Mouse (Mus musculus) embryo, embryonic 10 days (tissue): ENCODE measurements around the gene Gm10639.
"Not testable (repeated sequence)": the region's sequence is repeated elsewhere in the genome, so short reads cannot be mapped to it uniquely, and the experiment has no call there.

Experiments
- DNase-seq: peaks from one replicate; pipeline ENCODE4 v3.0.0-alpha.2; 2015; ENCODE audit warnings: low spot score

The Gm10639 gene

DNA sequence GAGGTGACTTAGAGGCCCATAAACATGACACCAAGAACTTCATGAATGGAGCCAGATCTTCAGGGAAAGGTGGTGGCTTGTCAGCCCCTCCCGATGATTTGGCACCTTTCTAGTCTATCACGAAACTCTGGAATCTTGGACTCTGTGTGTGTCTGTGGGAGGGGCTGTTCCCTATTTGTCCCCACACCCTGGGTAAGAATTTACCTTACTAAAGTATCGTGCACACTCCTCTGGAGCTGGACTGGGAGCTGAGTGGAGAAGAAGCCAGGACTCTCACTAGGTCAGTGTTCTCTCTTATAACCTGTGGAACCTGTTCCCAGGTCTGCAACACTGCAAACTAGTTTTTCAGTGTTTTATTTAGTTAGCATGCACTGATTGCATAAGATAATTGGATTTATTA lies at the start of gene Gm10639:
Gene Gm10639, plus strand, starts transcription at position 201 of the 400 bp plus-strand sequence.
- not testable (repeated sequence) for DNase-seq

DNA sequence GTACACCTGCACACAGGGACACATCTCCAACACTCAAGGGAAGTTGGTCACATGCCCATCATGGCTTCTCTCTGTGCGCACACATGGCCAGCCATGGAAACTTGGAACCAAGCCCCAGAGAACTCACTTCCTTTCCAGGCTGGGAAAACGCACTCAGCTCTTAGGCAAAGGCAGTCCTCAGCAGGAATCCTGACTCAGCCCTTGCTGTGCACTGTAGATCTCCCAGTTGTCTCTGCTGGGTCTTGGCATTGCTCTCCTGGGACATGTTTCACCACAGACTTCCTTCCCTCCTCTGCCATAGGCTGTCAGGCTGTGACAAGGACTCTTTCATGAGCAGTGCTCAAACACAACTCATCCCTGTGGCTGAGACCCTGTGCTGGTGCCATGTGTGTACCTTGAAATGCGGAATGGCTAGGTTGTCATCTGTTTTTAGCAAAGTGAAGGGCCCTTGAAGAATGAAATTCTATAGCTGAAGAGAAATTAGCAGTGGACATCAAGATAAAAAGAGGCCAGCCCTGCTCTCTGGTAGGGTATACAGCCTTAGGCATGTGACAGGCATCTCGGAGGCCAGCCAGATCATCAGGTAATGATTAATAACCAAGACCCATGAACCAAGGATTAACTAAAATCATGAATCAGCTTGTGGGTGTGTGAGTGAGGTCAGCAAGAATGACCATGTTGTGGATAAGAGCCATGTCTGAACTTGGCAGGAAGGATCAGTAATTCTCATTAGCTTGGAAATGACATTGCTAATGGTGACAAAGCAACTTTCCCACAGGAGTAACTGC lies 33.8 kb upstream of the Gm10639 start:
- DNase-seq, result not testable (repeated sequence)

DNA sequence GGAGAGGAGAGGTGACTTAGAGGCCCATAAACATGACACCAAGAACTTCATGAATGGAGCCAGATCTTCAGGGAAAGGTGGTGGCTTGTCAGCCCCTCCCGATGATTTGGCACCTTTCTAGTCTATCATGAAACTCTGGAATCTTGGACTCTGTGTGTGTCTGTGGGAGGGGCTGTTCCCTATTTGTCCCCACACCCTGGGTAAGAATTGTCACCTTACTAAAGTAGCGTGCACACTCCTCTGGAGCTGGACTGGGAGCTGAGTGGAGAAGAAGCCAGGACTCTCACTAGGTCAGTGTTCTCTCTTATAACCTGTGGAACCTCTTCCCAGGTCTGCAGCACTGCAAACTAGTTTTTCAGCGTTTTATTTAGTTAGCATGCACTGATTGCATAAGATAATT lies 32.8 kb upstream of the Gm10639 start, which contains the start of gene Gm3776:
Gene Gm3776, plus strand, starts transcription at position 216 of the 400 bp plus-strand sequence.
- DNase-seq, result not testable (repeated sequence)

- DNase-seq, result not testable (repeated sequence)
Observed at GRCm38 (mm10) chr9:78259688-78260087, 30.0 kb upstream of the Gm10639 start.

GRCm38 (mm10) chr9:78270945-78271344 lies 18.8 kb upstream of the Gm10639 start:
- DNase-seq, result not testable (repeated sequence)

GRCm38 (mm10) chr9:78282002-78282711 lies 7.6 kb upstream of the Gm10639 start:
- not testable (repeated sequence) for DNase-seq

DNA sequence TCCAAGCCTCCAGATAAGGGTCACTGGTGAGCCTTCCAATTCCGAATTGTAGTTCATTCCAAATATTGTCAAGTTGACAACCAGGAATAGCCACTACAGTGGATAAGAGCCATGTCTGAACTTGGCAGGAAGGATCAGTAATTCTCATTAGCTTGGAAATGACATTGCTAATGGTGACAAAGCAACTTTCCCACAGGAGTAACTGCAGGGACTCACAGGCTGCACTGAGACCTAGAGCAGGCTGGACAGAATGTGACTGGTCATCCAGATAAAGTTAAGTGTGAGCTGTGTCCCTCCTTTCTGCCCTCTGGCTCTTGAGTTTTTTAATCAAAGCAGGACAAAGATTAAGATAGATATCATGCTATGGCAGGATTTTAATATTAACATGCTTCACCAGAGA lies 660 bp upstream of the Gm10639 start:
- DNase-seq, result not testable (repeated sequence)

- not testable (repeated sequence) for DNase-seq
Observed at GRCm38 (mm10) chr9:78292462-78292861, 2.7 kb downstream of the Gm10639 start.

- not testable (repeated sequence) for DNase-seq
Observed at GRCm38 (mm10) chr9:78293683-78294082, 4.0 kb downstream of the Gm10639 start.

- DNase-seq, result not testable (repeated sequence)
Observed at GRCm38 (mm10) chr9:78294781-78295180, 5.1 kb downstream of the Gm10639 start.

GRCm38 (mm10) chr9:78296089-78296488 lies 6.4 kb downstream of the Gm10639 start:
- DNase-seq, result peak; percentile 60

DNA sequence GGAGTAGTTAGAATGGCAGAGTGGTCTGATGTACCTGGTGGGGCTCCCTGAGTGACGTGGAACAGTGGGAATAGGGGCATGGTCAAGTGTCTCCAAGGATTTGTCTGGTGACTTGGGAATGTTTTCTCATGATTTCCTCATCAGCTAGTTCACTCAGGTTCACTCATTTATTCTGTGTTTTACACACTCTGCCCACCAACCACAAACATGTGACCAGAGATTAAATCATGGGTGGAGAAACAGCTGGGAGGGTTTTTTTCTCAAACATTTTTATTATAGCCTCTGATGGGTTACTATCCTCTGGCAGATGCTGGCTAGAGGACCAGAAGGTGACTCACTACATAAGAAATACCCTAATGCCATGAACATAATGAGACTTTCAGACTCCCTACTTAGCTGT lies 8.5 kb downstream of the Gm10639 start:
- DNase-seq, result no peak

DNA sequence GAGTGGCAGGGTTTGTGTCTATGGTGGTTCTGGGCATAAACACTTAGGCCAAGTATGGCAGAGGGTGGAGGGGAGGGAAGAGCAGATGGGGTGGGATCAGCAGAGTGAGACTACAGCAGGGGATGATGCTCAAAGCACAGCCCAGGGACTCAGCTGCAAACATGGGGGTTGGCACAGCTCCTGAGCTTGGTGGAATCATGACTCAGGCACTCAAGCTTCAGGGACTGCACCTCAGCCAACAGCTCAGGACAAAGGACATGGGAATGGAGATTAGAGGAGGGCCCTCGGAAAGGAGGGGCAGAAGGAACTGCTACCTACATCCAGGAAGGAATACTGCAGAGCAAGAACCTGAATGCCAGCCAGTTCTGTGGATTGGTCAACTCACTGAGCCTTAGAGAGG lies 9.4 kb downstream of the Gm10639 start:
- not testable (repeated sequence) for DNase-seq

DNA sequence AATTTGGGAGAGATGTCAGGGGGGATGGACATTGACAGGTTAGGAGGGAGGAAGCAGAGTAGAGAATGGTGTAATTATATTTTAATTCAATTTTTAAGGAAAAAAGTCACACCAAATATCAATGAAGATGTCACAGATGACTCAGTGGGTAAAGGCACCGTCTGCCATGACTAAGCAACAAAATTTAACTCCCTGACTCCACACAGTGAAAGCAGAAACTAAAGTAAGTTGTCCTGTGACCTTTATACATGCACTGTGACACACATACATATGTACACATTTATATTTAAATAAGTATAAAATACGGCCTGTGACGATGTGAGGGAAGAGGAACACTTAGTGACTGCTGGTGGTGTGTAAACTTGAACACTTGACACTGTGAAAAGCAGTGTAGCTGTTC lies 18.4 kb downstream of the Gm10639 start:
- not testable (repeated sequence) for DNase-seq

DNA sequence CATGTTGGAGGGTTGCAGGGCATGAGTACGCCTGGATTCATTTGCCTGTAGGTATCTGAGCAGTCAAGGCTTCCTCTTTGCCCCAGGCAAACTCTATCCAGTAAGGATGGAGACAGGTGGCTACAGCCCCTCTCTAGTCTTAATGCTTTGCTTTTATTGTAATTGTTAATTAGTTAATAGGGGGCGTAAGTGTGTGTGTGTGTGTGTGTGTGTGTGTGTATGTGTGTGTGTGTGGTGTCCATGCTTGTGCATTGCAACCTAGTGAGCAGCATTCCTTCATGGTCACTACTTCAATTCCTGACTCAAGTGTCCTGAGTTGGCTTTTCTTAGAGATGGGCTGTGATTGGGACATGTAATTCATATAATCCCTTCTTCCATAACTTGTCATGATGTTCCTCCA lies 25.0 kb downstream of the Gm10639 start, which contains the start of gene Omt2a:
Gene Omt2a, minus strand, starts transcription at position 101 of the 400 bp plus-strand sequence.
- no peak for DNase-seq

DNA sequence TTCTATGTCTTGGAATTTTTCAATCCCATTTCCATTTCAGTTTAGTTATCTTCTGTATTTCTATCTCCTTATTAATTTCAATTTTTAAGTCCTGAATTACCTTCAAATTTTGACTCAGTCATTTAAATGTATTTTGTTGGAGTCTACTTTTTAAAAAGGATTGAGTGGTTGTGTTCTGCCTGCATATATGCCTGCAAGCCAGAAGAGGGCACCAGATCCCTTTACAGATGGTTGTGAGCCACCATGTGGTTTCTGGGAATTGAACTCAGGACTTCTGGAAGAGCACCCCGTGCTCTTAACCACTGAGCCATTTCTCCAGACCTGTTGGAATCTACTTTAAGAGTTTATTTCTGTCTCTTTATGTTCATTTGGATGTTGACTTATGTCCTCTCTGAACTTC lies 29.8 kb downstream of the Gm10639 start:
- peak; percentile 11 for DNase-seq

DNA sequence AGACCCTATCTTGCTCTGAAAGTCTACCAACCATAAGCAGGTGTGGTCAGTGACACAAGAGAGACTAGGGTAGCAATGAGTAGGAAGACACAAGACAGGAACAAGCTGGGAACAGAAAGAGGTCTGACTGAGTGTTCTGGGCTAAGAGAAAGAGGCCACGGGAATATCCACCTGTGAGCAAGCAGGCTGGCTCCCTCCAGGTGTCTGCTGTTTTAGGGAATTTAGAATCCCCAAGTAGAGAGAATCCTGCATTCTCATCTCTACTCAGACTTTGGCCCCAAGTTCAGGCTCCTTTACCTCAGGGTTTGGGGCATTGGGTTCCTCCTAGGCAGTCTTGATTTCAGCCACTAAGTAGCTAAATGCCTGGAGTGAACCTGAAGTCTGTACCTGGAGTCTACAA lies 37.6 kb downstream of the Gm10639 start, which contains the start of gene Omt2b:
Gene Omt2b, plus strand, starts transcription at position 301 of the 400 bp plus-strand sequence.
- DNase-seq, result not testable (repeated sequence)

DNA sequence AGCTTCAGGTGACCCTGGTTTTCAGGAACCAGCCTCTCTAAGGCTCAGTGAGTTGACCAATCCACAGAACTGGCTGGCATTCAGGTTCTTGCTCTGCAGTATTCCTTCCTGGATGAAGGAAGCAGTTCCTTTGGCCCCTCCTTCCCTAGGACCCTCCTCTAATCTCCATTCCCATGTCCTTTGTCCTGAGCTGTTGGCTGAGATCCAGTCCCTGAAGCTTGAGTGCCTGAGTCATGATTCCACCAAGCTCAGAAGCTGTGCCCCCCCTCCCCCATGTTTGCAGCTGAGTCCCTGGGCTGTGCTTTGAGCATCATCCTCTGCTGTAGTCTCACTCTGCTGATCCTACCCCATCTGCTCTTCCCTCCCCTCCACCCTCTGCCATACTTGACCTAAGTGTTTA lies 47.3 kb downstream of the Gm10639 start:
- not testable (repeated sequence) for DNase-seq

- DNase-seq, result peak; percentile 64
Observed at GRCm38 (mm10) chr9:78340324-78340723, 50.6 kb downstream of the Gm10639 start.

DNA sequence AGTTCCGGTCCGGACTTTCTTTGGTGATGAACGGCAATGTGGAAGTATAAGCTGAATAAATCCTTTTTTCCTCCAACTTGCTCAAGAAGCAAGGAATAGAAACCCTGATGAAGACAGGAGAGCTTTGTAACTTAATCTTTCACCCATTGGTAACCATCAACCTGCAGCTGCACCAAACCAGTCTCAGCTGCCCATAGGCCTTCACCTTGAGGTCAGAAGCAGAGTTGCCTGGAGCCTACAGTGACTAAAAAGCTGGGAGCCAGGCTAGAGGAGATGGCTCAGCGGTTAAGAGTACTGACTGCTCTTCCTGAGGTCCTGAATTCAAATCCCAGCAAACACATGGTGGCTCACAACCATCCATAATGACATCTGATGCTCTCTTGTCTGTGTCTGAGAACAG lies 52.8 kb downstream of the Gm10639 start:
- DNase-seq, result not testable (repeated sequence)

- not testable (repeated sequence) for DNase-seq
Observed at GRCm38 (mm10) chr9:78343055-78343454, 53.3 kb downstream of the Gm10639 start.

GRCm38 (mm10) chr9:78345235-78345634 lies 55.5 kb downstream of the Gm10639 start:
- not testable (repeated sequence) for DNase-seq

DNA sequence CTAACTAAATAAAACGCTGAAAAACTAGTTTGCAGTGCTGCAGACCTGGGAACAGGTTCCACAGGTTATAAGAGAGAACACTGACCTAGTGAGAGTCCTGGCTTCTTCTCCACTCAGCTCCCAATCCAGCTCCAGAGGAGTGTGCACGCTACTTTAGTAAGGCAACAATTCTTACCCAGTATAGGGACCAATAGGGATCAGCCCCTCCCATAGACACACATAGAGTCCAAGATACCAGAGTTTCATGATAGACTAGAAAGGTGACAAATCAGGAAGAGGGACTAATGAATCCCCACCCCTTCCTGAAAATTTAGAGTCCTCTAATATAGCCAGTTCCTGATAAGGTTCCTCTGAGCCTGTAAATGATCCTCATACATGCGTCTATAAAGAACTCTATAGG lies 57.3 kb downstream of the Gm10639 start:
- DNase-seq, result no peak
